Mouse (Mus musculus) heart, adult 2 months (tissue): ENCODE data around the gene S100a3.

Experiments used
- CTCF ChIP-seq: fragments of 200-600 bp; IDR thresholded peaks from 2 replicates; pipeline ENCODE4 v1.8.1; 2022; ENCODE audit warnings: antibody characterized with exemption, mild to moderate bottlenecking, moderate library complexity
- EP300 ChIP-seq: fragments of 200-500 bp; IDR thresholded peaks from 2 replicates; pipeline ENCODE4 v1.6.1; 2011; ENCODE audit warnings: low read depth, low read length, control low read depth; ENCODE audit not compliant: insufficient read depth

GRCm38 (mm10) chr3:90627366-90627765 is 67.0 kb downstream of the S100a3 start:
- TF ChIP-seq CTCF (no peak), EP300 (no peak)
